Mouse (Mus musculus) lung, embryonic 15.5 days (tissue): ENCODE results near the gene Prps1. TPM values are rescaled to one million over a fixed set of nuclear protein-coding genes. Genes with fewer than 3 reads are reported as not detected.
"Not testable (repeated sequence)": the region's sequence is repeated elsewhere in the genome, so short reads cannot be mapped to it uniquely, and the experiment has no call there.

Experiments
- ATAC-seq: fragments of 200-750 bp; cut with Nextera tagmentation; 2 replicates; pipeline ENCODE4 v1.8.0; 2017; ENCODE audit warnings: moderate number of reproducible peaks, borderline replicate concordance; ENCODE audit not compliant: low FRiP score, low TSS enrichment; ENCODE audit errors: extremely low read depth
- H3K27ac ChIP-seq: fragments of 300-500 bp; sonication (generic); 2 replicates; pipeline ENCODE4 v1.5.1; 2015; ENCODE audit warnings: moderate library complexity, mild to moderate bottlenecking, inconsistent platforms
- H3K27me3 ChIP-seq: fragments of 300-500 bp; sonication (generic); 2 replicates; pipeline ENCODE4 v1.6.1; 2015; ENCODE audit warnings: inconsistent platforms
- H3K36me3 ChIP-seq: fragments of 300-500 bp; sonication (generic); 2 replicates; pipeline ENCODE4 v1.6.1; 2015; ENCODE audit warnings: inconsistent platforms
- H3K4me1 ChIP-seq: fragments of 300-500 bp; sonication (generic); 2 replicates; pipeline ENCODE4 v1.6.1; 2015; ENCODE audit warnings: inconsistent platforms
- H3K4me2 ChIP-seq: fragments of 300-500 bp; sonication (generic); 2 replicates; pipeline ENCODE4 v1.6.1; 2015; ENCODE audit warnings: inconsistent platforms, mild to moderate bottlenecking, moderate library complexity
- H3K4me3 ChIP-seq: fragments of 300-500 bp; sonication (generic); 2 replicates; pipeline ENCODE4 v1.5.1; 2015; ENCODE audit warnings: mild to moderate bottlenecking, inconsistent platforms
- H3K9ac ChIP-seq: fragments of 300-500 bp; sonication (generic); 2 replicates; pipeline ENCODE4 v1.6.1; 2015; ENCODE audit warnings: inconsistent platforms
- H3K9me3 ChIP-seq: fragments of 300-500 bp; sonication (generic); 2 replicates; pipeline ENCODE4 v1.6.1; 2016; ENCODE audit warnings: inconsistent platforms
- WGBS: fragments of 180-500 bp; shearing (Covaris S2); methylation state at CpG from one replicate; pipeline ENCODE4 v1.1.7; 2015; 5-methylcytosine and 5-hydroxymethylcytosine counted together
- polyA plus RNA-seq: library from polyadenylated mRNA; unstranded; fragments of >200 nt; fragmentation: Nextera tagmentation; extraction: Ambion mirVana; gene quantifications from 2 replicates; pipeline ENCODE4 v1.2.1, GENCODE M21; 2015

Prps1 gene
- polyA plus RNA-seq, 1 experiment from 2014 or later = 38.1 TPM

GRCm38 (mm10) chrX:140456751-140457491, 508 bp downstream of the Prps1 start:
- Histone ChIP-seq H3K9ac (peak overlapping the region; percentile 37), H3K36me3 (no peaks in the 10 kb centered on the region), H3K9me3 (no peaks in the 10 kb centered on the region), H3K4me1 (no peaks in the 10 kb centered on the region), H3K4me3 (peak overlapping the region; percentile 57), H3K27ac (no peak overlapping the region), H3K4me2 (peak overlapping the region; percentile 71), H3K27me3 (no peaks in the 10 kb centered on the region)
- ATAC-seq = peak; percentile 41; the same call in 1 of the 2 replicates
- 16% methylated on average over 39 of the region's 39 CpGs for WGBS

- 20% methylated on average over 12 of the region's 12 CpGs for WGBS
- Histone ChIP-seq H3K4me1 (no peaks in the 10 kb centered on the region), H3K27ac (no peak overlapping the region), H3K9ac (no peak overlapping the region), H3K36me3 (no peaks in the 10 kb centered on the region), H3K9me3 (no peaks in the 10 kb centered on the region), H3K4me3 (peak overlapping the region; percentile 57), H3K27me3 (no peaks in the 10 kb centered on the region), H3K4me2 (peak overlapping the region; percentile 71)
- no peak for ATAC-seq
Observed at GRCm38 (mm10) chrX:140457502-140457901, 1.1 kb downstream of the Prps1 start.

GRCm38 (mm10) chrX:140478231-140478630, 21.8 kb downstream of the Prps1 start:
- no peak overlapping the region for H3K27ac ChIP-seq
- H3K9me3 ChIP-seq = no peaks in the 10 kb centered on the region
- H3K4me1 ChIP-seq = no peaks in the 10 kb centered on the region
- 83% methylated on average over 6 of the region's 6 CpGs for WGBS
- no peak for ATAC-seq
- H3K9ac ChIP-seq = no peak overlapping the region
- no peak overlapping the region for H3K4me3 ChIP-seq
- no peak overlapping the region for H3K4me2 ChIP-seq
- H3K36me3 ChIP-seq = no peaks in the 10 kb centered on the region; the same call in 1 of the 2 replicates
- peaks cover 3% of the 10 kb centered on the region; the same call in 1 of the 2 replicates for H3K27me3 ChIP-seq

GRCm38 (mm10) chrX:140479171-140479570, 22.8 kb downstream of the Prps1 start:
- Histone ChIP-seq H3K4me3 (no peak overlapping the region), H3K9me3 (no peaks in the 10 kb centered on the region), H3K4me2 (no peak overlapping the region), H3K9ac (no peak overlapping the region), H3K27me3 (peaks cover 3% of the 10 kb centered on the region; the same call in 1 of the 2 replicates), H3K4me1 (no peaks in the 10 kb centered on the region), H3K36me3 (no peaks in the 10 kb centered on the region; the same call in 1 of the 2 replicates), H3K27ac (no peak overlapping the region)
- WGBS = 49% methylated on average over 5 of the region's 5 CpGs
- no peak for ATAC-seq

GRCm38 (mm10) chrX:140489174-140489573, 32.8 kb downstream of the Prps1 start:
- no peaks in the 10 kb centered on the region for H3K36me3 ChIP-seq
- H3K4me3 ChIP-seq = no peak overlapping the region
- H3K27ac ChIP-seq = no peak overlapping the region
- no peaks in the 10 kb centered on the region for H3K9me3 ChIP-seq
- H3K4me2 ChIP-seq = no peak overlapping the region
- WGBS = 90% methylated on average over 1 of the region's 1 CpGs
- H3K27me3 ChIP-seq = peaks cover 9% of the 10 kb centered on the region; the same call in 1 of the 2 replicates
- H3K9ac ChIP-seq = no peak overlapping the region
- ATAC-seq = no peak
- H3K4me1 ChIP-seq = no peaks in the 10 kb centered on the region

DNA sequence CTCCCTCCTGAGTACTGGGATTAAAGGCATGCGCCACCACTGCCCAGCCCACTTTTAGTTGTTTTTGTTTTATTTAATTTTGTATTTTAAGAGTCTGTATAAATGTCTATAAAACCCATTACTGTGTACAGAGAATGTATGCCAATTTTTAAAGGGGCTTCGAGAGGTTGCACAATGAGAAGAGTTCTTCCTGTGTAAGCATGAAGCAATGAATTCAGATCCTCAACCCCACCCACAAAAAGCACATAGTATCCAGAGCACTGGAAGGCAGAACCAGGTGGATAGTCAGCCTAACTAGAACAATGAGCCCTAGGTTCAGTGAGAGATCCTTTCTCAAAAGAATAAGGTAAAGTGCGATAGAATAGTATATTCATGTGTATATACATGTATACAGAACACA, 33.8 kb downstream of the Prps1 start:
- no peak for ATAC-seq
- WGBS = 72% methylated on average over 3 of the region's 3 CpGs
- Histone ChIP-seq H3K4me3 (no peak overlapping the region), H3K4me1 (no peaks in the 10 kb centered on the region), H3K36me3 (no peaks in the 10 kb centered on the region), H3K9me3 (no peaks in the 10 kb centered on the region), H3K27ac (no peak overlapping the region), H3K9ac (no peak overlapping the region), H3K27me3 (peaks cover 9% of the 10 kb centered on the region; the same call in 1 of the 2 replicates), H3K4me2 (no peak overlapping the region)

DNA sequence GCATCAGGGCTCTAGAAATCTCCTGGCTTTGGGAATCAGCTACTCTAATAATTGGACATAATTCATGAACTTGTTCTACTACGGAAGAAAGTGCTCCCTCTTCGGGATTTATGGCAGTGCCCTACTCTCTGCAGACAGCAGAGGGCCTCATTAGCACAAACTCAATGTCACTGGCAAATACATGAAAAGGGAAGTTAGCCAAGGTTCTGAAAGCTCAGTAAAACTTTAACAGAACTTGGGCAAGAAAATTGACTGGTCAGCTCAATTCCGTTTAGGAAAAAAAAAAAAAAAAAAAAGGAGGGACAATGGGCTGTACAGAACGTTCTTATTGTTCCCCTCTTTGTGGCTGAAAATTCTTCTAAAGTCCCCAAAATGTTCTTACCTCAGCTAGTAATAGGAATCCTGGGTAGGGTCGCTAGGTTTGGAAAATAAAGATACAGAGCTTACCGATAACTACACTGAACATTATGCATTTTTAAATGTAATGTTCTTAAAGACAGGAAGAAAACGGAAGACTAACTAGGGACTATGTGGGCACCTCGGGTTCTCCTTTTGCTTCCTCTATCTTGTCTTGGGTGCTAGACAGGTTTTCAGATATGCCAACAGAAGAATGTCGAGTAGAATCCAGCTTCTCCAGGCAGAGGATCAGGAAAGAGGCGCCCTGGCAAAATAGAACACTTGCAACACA, 35.6 kb downstream of the Prps1 start:
- H3K27me3 ChIP-seq = peaks cover 9% of the 10 kb centered on the region; the same call in 1 of the 2 replicates
- WGBS = 47% methylated on average over 10 of the region's 10 CpGs
- no peaks in the 10 kb centered on the region for H3K9me3 ChIP-seq
- no peaks in the 10 kb centered on the region for H3K36me3 ChIP-seq
- H3K4me3 ChIP-seq = no peak overlapping the region
- H3K4me2 ChIP-seq = no peak overlapping the region
- H3K9ac ChIP-seq = no peak overlapping the region
- no peaks in the 10 kb centered on the region for H3K4me1 ChIP-seq
- ATAC-seq = no peak
- H3K27ac ChIP-seq = no peak overlapping the region

DNA sequence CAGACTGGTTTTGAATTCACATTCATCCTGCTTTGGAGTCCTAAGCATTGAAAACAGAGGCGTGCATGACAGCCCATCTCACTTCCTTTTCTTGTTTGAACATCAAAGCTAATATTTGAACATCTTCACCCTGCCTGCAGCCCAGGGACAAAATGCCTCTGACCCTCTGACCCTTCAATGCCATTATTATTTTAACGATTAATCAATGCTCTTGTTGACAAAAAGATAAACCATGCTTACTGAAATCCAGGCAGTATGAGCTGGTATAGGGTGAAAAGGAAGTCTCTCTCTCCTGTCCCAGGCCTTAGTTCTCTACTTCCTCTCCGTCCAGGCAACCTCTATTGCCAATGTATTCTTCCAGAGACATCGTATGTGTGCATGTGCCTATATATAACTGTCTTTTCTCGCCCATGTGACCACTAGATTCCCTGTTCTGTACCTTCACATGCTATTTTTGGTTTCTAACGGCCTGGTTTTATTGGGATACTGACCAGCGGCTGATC, 37.2 kb downstream of the Prps1 start:
- Histone ChIP-seq H3K27me3 (peaks cover 9% of the 10 kb centered on the region; the same call in 1 of the 2 replicates), H3K4me2 (no peak overlapping the region), H3K9ac (no peak overlapping the region), H3K27ac (no peak overlapping the region), H3K4me3 (no peak overlapping the region), H3K9me3 (no peaks in the 10 kb centered on the region), H3K4me1 (no peaks in the 10 kb centered on the region), H3K36me3 (no peaks in the 10 kb centered on the region)
- WGBS = 53% methylated on average over 7 of the region's 7 CpGs
- ATAC-seq = no peak

GRCm38 (mm10) chrX:140494170-140494569, 37.8 kb downstream of the Prps1 start:
- 79% methylated on average over 6 of the region's 6 CpGs for WGBS
- Histone ChIP-seq H3K9me3 (no peaks in the 10 kb centered on the region), H3K36me3 (no peaks in the 10 kb centered on the region), H3K4me3 (no peak overlapping the region), H3K4me2 (no peak overlapping the region), H3K27me3 (peaks cover 9% of the 10 kb centered on the region; the same call in 1 of the 2 replicates), H3K27ac (no peak overlapping the region), H3K4me1 (no peaks in the 10 kb centered on the region), H3K9ac (no peak overlapping the region)
- no peak for ATAC-seq

DNA sequence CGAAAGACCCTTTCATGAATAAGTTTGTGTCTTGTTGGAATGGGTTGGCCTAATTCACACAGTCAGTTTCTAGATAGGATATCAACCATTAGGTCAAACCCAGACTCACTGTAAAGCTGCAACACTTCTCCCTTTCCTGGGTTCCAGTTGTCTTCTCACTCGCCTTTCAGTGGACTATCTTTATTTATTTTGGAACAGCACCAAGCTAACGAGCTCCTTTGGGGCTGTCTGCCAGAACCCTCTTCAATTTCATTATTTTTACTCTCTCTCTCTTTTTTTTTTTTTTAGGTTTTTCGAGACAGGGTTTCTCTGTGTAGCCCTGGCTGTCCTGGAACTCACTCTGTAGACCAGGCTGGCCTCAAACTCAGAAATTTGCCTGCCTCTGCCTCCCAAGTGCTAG, 42.0 kb downstream of the Prps1 start:
- not testable (repeated sequence) for H3K9ac ChIP-seq, ATAC-seq, H3K36me3 ChIP-seq, H3K4me2 ChIP-seq, H3K4me3 ChIP-seq, H3K9me3 ChIP-seq, H3K27ac ChIP-seq, H3K4me1 ChIP-seq, H3K27me3 ChIP-seq
- 45% methylated on average over 4 of the region's 4 CpGs for WGBS

DNA sequence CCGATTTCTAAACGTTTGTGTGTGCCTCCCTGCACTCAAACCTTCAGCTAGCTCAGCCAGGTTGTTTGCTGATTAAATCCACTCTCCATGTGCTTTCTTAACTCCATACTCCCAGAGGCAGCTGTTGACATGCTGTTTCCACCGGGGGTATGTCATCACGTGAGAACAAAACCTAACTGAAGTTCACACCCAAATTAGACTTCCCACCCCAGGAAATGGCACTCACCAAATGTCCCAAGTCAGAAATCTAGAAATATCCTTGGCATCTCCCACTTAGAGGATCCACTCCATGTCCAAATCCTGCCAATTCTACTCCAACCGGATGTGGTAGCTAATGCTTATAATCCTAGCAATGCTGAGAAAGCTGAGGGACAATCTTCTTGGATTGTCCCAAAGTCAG, 43.9 kb downstream of the Prps1 start:
- H3K27ac ChIP-seq = no peak overlapping the region
- no peaks in the 10 kb centered on the region for H3K9me3 ChIP-seq
- no peaks in the 10 kb centered on the region for H3K4me1 ChIP-seq
- H3K9ac ChIP-seq = no peak overlapping the region
- WGBS = 66% methylated on average over 5 of the region's 5 CpGs
- H3K27me3 ChIP-seq = no peaks in the 10 kb centered on the region
- H3K4me3 ChIP-seq = no peak overlapping the region
- no peak overlapping the region for H3K4me2 ChIP-seq
- H3K36me3 ChIP-seq = no peaks in the 10 kb centered on the region
- ATAC-seq = no peak
